Mouse (Mus musculus): ENCODE measurements around the gene Rfxap.

DNA sequence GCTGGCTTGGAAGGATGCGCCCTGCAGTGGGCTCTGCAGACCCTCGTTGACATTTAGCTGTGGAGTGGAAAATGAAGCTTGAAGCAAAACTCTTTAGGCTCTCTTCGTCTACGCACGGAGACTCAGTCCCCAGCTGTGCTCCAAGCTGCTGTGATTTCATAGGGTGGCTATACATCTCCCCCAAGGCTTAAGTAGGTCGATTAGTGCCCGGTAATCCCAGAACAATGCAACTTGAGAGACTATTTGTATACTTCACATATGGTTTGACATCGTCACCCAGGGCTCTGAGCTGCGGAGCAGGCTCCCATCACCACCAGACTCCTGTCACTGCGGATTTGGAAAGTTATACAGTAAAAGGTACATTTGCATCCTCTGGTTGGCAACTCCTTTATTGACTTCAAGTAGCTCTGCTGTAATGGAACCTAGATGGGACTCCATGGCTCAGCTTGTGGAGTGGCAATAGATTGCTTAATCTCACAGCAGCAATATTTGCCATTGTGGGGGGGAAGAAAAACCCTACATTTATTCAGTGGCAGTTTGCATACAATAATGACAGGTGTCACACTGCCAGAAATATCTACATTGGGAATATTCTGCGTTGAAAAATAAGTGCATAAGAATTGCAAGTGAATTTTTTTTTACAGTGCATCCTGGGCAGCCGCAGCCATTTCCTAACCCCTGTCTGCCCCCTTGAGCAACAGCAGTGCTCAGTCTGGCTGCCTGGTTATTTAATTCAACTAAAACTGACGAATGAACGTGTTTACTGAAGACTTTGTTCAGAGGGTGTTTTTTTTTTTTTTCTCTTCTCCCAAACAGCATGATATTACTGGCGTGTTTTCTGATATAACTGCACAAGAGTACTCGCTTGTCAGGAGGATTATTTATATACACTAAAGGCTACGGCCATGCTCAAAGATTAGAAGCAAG, 38.0 kb downstream of the Rfxap start:
- no peak for TF ChIP-seq USF1 (IDR thresholded peaks at IDR 0.05; ENCODE audit: low read depth)
- TF ChIP-seq POLR2A (IDR thresholded peaks at IDR 0.05; ENCODE audit: insufficient read length, low read depth) = no peak
- TF ChIP-seq TCF12 (IDR thresholded peaks at IDR 0.05; ENCODE audit: insufficient read depth, poor library complexity, severe bottlenecking) = no peak
- TF ChIP-seq MAX (IDR thresholded peaks at IDR 0.05; ENCODE audit: low read depth) = no peak
- no peak for TF ChIP-seq MYOG (IDR thresholded peaks at IDR 0.05; ENCODE audit: control insufficient read depth in 1 of 3, insufficient read depth in 1 of 3, insufficient read length in 2 of 3, low read depth in 2 of 3)
- no peak for TF ChIP-seq TCF3 (IDR thresholded peaks at IDR 0.05; ENCODE audit: insufficient read length, low read depth)
- TF ChIP-seq MYOD1 (IDR thresholded peaks at IDR 0.05; ENCODE audit: control insufficient read depth in 1 of 3, insufficient read length in 2 of 3, low read depth in 2 of 3) = no peak
- no peak for TF ChIP-seq E2F4 (IDR thresholded peaks at IDR 0.05; ENCODE audit: insufficient read depth)
- no peak for TF ChIP-seq POLR2AphosphoS2 (IDR thresholded peaks at IDR 0.05; ENCODE audit: insufficient read length, low read depth)
- TF ChIP-seq REST (IDR thresholded peaks at IDR 0.05; ENCODE audit: insufficient read depth, insufficient read length) = no peak
- TF ChIP-seq CEBPB (IDR thresholded peaks at IDR 0.05; ENCODE audit: insufficient read depth, poor library complexity, severe bottlenecking) = no peak
- no peak for TF ChIP-seq SRF (IDR thresholded peaks at IDR 0.05; ENCODE audit: control insufficient read depth, insufficient read length, low read depth)

Measured in myocyte (in vitro differentiated cells).